Mouse (Mus musculus) testis, adult 2 months (tissue): ENCODE results near the gene 9030025P20Rik.
"Not testable (repeated sequence)": the region's sequence is repeated elsewhere in the genome, so short reads cannot be mapped to it uniquely, and the experiment has no call there.

Experiments used
- CTCF ChIP-seq: fragments of 200-500 bp; IDR thresholded peaks from 2 replicates; pipeline ENCODE4 v1.5.1; 2012; ENCODE audit warnings: low read depth, mild to moderate bottlenecking, inconsistent platforms, low read length, moderate library complexity; ENCODE audit not compliant: control insufficient read depth, insufficient read depth, insufficient replicate concordance
- POLR2A ChIP-seq: fragments of 200-500 bp; IDR thresholded peaks from 2 replicates; pipeline ENCODE4 v1.6.1; 2012; ENCODE audit warnings: low read depth, mild to moderate bottlenecking, inconsistent platforms, low read length, moderate library complexity; ENCODE audit not compliant: control insufficient read depth

DNA sequence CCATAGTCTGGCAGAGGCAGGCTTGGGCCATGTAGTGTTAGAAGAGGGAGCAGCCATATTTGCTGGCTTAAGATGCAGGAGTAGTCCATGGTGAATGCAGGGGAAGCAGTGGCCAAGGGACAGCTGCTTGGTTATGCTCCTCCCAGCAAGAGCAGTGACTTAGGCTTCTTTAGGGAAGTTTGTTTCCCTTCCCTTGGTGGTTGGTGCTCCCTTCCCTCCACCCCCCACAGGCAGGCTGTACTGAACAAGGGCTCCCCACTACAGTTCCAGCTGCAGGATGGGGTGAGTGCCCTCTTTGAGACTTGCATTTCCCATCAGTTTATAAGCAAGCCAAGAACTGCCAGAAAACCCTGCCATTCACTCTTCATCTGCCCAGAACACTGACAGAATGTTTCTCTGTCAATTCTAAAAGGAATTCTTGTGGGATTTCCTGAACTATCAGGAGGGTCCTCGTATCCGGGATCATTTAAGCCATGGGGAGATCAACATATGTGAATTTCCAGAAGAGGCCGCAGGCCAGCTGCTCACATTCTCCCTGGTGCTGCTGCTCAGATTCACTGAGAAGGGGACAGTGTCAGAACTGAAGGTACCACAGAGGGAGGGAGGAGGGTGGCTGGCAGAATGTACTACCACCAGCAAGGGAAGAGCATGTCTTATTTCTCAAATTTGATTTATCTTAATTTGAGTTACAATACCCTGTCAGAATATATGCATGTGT is 43.4 kb downstream of the 9030025P20Rik start:
- not testable (repeated sequence) for TF ChIP-seq CTCF, POLR2A
